Mouse (Mus musculus): Measurements from ENCODE around the gene Cep170b. TPM values are rescaled to one million over a fixed set of nuclear protein-coding genes. Genes with fewer than 3 reads are reported as not detected.

The Cep170b gene
- polyA plus RNA-seq, 2 experiments = 21.3 to 30.1 TPM

GRCm38 (mm10) chr12:112795466-112796104 lies 75.3 kb downstream of the Cep170b start:
- Histone ChIP-seq H3K4me3 (replicated peaks; ENCODE audit: low read length) (no peak overlapping the region), H3K4me2 (replicated peaks; ENCODE audit: low read depth, low read length, severe bottlenecking) (no peak overlapping the region), H3K36me3 (ENCODE audit: control insufficient read depth, insufficient read depth, low read length) (no peaks in the 10 kb centered on the region), H3K27me3 (ENCODE audit: control insufficient read depth, insufficient read depth, low read length) (0 out of 2 replicates have a peak, but pooled peaks cover 1% of the 10 kb centered on the region), H3K27ac (replicated peaks; ENCODE audit: low read depth, low read length) (no peak overlapping the region), H3K4me1 (ENCODE audit: control insufficient read depth, insufficient read depth, low read length) (peaks cover 29% of the 10 kb centered on the region), H3K9ac (ENCODE audit: low read depth, low read length, severe bottlenecking) (0 out of 2 replicates have a peak overlapping the region, but pooled peaks have one; percentile 21), H3K9me3 (ENCODE audit: control insufficient read depth, low read length) (no peaks in the 10 kb centered on the region)
- DNase-seq (ENCODE audit: low spot score) (no peak), ATAC-seq (ENCODE audit: low FRiP score, low read depth) (no peak)
- WGBS = 60% methylated on average over 18 of the region's 18 CpGs
- TF ChIP-seq POLR2A (IDR thresholded peaks at IDR 0.05; ENCODE audit: borderline replicate concordance, extremely low read depth, insufficient read depth, insufficient read length) = no peak

Small RNA genes within 50 kb of the gene (microRNA-seq; reads per million reads assigned to microRNA genes)
- gene Mir6940 = not detected

Other genes with a start within 250 kb of the Cep170b start
- gene A530016L24Rik, start 231.0 kb upstream of the Cep170b start, polyA plus RNA-seq (2012; rRNA removed) = 0.87 and 1.3 TPM in 2 replicates
- 0.47 and 0.54 TPM in 2 replicates for gene A530016L24Rik, start 231.0 kb upstream of the Cep170b start, polyA plus RNA-seq (2014; fragmentation: Nextera tagmentation; extraction: Ambion mirVana)
- gene Tmem179, start 203.7 kb upstream of the Cep170b start, polyA plus RNA-seq (2012; rRNA removed) = 0.22 and 0.36 TPM in 2 replicates
- gene Tmem179, start 203.7 kb upstream of the Cep170b start, polyA plus RNA-seq (2014; fragmentation: Nextera tagmentation; extraction: Ambion mirVana) = 0.28 and 0.29 TPM in 2 replicates
- 27.5 and 29.8 TPM in 2 replicates for gene Inf2, start 131.7 kb upstream of the Cep170b start, polyA plus RNA-seq (2012; rRNA removed)
- 6.9 and 7.0 TPM in 2 replicates for gene Inf2, start 131.7 kb upstream of the Cep170b start, polyA plus RNA-seq (2014; fragmentation: Nextera tagmentation; extraction: Ambion mirVana)
- gene Adssl1, start 100.4 kb upstream of the Cep170b start, polyA plus RNA-seq (2012; rRNA removed) = 11.8 and 18.9 TPM in 2 replicates
- 13.3 and 15.0 TPM in 2 replicates for gene Adssl1, start 100.4 kb upstream of the Cep170b start, polyA plus RNA-seq (2014; fragmentation: Nextera tagmentation; extraction: Ambion mirVana)
- gene Siva1, start 75.8 kb upstream of the Cep170b start, polyA plus RNA-seq (2012; rRNA removed) = 179 and 184 TPM in 2 replicates
- 282 and 284 TPM in 2 replicates for gene Siva1, start 75.8 kb upstream of the Cep170b start, polyA plus RNA-seq (2014; fragmentation: Nextera tagmentation; extraction: Ambion mirVana)
- 305 and 332 TPM in 2 replicates for gene Akt1, start 45.6 kb upstream of the Cep170b start, polyA plus RNA-seq (2012; rRNA removed)
- 148 and 181 TPM in 2 replicates for gene Akt1, start 45.6 kb upstream of the Cep170b start, polyA plus RNA-seq (2014; fragmentation: Nextera tagmentation; extraction: Ambion mirVana)
- 2.5 and 3.3 TPM in 2 replicates for gene Zbtb42, start 41.6 kb upstream of the Cep170b start, polyA plus RNA-seq (2012; rRNA removed)
- 1.9 and 2.5 TPM in 2 replicates for gene Zbtb42, start 41.6 kb upstream of the Cep170b start, polyA plus RNA-seq (2014; fragmentation: Nextera tagmentation; extraction: Ambion mirVana)
- gene Pld4, start 40.2 kb downstream of the Cep170b start, polyA plus RNA-seq (2012; rRNA removed) = 15.7 and 16.9 TPM in 2 replicates
- gene Pld4, start 40.2 kb downstream of the Cep170b start, polyA plus RNA-seq (2014; fragmentation: Nextera tagmentation; extraction: Ambion mirVana) = 13.4 and 14.0 TPM in 2 replicates
- gene Ahnak2, start 82.2 kb downstream of the Cep170b start, polyA plus RNA-seq (2012; rRNA removed) = 2.1 and 2.5 TPM in 2 replicates
- gene Ahnak2, start 82.2 kb downstream of the Cep170b start, polyA plus RNA-seq (2014; fragmentation: Nextera tagmentation; extraction: Ambion mirVana) = 3.3 TPM in 2 replicates
- gene Clba1, start 88.5 kb downstream of the Cep170b start, polyA plus RNA-seq (2012; rRNA removed) = 3.7 and 4.8 TPM in 2 replicates
- gene Clba1, start 88.5 kb downstream of the Cep170b start, polyA plus RNA-seq (2014; fragmentation: Nextera tagmentation; extraction: Ambion mirVana) = 5.7 and 6.2 TPM in 2 replicates
- gene Cdca4, start 109.0 kb downstream of the Cep170b start, polyA plus RNA-seq (2012; rRNA removed) = 81.0 and 89.9 TPM in 2 replicates
- gene Cdca4, start 109.0 kb downstream of the Cep170b start, polyA plus RNA-seq (2014; fragmentation: Nextera tagmentation; extraction: Ambion mirVana) = 113 and 126 TPM in 2 replicates
- gene Gpr132, start 147.8 kb downstream of the Cep170b start, polyA plus RNA-seq (2012; rRNA removed) = 0.50 and 0.63 TPM in 2 replicates
- gene Gpr132, start 147.8 kb downstream of the Cep170b start, polyA plus RNA-seq (2014; fragmentation: Nextera tagmentation; extraction: Ambion mirVana) = 0.29 and 0.36 TPM in 2 replicates
- gene Jag2, start 209.3 kb downstream of the Cep170b start, polyA plus RNA-seq (2012; rRNA removed) = 45.8 and 48.4 TPM in 2 replicates
- gene Jag2, start 209.3 kb downstream of the Cep170b start, polyA plus RNA-seq (2014; fragmentation: Nextera tagmentation; extraction: Ambion mirVana) = 12.5 and 14.3 TPM in 2 replicates
- 50.4 and 54.4 TPM in 2 replicates for gene Nudt14, start 221.7 kb downstream of the Cep170b start, polyA plus RNA-seq (2012; rRNA removed)
- 78.4 and 96.0 TPM in 2 replicates for gene Nudt14, start 221.7 kb downstream of the Cep170b start, polyA plus RNA-seq (2014; fragmentation: Nextera tagmentation; extraction: Ambion mirVana)